Mouse (Mus musculus) cerebellum, postnatal 4 days (tissue): Measurements from ENCODE around the gene Atp9a.

Experiments
- DNase-seq, 2 experiments: peaks; one replicate each; pipeline ENCODE4 v3.0.0; 2022; ENCODE audit warnings: low spot score in 2 of 2, mixed read lengths in 1 of 2

The Atp9a gene

DNA sequence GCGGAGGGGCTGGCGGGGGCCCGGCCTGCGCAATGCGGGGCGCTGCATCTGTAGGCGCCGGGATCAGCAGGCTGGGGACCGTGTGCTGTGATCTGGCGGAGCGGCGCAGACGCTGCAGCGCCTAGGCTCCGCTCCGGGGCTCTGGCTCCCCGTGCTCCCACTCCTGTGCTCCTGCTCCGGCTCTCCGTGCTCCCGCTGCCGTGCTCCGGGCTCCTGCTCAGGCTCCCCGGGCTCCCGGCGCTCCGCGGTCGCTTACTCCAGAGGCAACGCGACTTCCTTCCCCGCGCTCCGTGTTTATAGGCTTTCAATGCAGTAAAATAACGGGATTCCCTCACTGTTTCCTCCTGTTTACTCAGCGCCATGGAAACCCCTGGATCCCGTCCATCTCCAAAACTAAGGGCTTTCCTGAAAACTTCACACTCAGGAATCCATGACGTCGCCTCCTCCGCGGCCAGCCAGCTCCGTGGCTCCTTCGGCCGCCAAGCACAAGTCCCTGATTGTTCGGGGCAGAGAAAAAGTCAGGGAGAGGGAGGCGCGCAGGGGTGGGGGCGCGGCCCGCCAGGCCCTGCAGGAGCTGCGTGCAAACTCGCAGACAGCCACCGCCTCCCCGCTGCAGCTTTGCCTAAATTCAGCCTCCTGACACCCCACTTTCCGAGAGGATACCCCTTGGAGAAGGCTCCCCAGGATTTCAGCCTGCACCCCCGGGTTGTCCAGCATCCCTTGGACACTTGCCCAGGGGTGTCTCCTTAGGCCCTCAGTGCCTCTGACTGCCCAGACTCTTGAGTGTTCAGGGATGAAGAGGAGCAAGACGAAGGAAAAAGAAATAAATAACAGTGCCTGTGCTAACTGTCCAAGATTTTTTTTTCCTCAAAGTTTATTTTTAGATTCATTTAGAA, 140.5 kb downstream of the Atp9a start, which contains the start of gene Nfatc2:
Gene Nfatc2 (minus strand): TSS at position 167 of the 896 bp plus-strand sequence.
- DNase-seq, result peak; percentile 48 to 61

DNA sequence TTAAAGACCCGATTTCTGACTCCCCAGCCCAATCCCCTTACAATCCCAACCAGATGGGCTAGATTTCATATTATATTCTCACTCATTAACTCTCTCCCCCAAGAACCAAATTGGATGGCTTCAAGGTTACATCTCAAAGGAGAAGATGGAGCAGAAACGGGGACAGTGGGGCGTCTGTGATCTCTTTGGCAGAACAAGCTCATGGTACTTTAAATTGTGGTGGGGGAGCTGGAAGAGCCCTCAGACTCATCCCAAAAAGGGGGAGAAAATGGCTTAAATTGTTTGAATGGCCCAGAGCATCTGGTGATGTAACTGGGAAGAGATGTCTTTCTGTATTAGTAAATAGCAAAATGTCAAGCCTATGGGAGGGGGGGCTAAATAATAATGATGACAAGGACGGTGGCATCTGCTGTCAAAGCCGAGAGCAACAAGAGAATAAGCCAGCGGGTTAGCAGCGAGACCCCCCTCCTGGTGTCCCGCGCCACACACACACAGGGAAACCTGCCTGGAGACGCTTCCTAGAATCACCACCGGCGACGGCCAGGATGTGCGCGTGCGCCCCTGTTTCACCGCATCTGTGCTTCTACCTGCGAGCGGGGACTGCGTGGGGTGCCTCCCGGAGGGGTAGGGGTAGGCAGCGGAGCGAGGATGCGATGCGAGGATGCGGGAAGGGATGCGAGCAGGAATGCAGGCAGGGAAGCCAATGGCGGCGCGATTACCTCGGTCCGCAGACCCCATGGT, 141.3 kb downstream of the Atp9a start:
- peak; percentile 28 to 37 for DNase-seq

DNA sequence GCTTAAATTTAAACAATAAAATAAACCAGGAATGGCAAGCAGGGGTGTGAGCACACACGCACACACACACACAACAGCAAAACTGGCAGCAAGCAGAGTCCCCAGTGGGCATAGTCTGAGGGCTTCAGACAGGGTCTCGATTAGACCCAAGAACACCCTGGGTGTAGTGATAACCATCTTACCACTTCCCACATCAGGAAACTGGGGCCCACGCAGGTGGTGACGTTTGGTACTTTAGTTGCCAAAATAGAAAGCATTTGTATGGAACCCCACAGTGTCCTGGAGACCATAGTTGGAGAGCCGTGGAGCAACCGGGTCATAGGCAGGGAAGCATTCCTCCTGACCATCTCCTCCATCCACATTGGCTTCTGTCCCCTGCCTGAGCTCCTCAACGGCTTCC, 146.5 kb downstream of the Atp9a start:
- no peak for DNase-seq

DNA sequence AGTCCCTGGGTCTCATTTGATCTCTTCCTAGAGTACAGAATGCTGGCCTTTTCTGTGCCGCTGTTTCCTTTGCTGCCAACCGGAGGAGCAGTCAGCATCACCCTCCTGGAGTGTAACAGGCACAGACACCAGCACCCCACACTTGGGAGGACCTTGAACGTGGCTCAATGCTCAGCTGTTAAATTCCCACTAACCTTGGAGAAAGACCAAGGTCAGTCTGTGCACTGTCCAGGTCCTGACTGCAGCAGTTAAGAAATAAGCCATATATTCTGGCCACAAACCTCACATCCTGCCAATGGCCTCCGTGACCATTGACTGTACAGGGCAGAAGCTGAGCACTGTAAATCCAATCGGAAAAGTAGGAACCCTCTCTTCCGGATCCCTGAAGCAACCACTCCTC, 148.5 kb downstream of the Atp9a start:
- DNase-seq, result no peak

DNA sequence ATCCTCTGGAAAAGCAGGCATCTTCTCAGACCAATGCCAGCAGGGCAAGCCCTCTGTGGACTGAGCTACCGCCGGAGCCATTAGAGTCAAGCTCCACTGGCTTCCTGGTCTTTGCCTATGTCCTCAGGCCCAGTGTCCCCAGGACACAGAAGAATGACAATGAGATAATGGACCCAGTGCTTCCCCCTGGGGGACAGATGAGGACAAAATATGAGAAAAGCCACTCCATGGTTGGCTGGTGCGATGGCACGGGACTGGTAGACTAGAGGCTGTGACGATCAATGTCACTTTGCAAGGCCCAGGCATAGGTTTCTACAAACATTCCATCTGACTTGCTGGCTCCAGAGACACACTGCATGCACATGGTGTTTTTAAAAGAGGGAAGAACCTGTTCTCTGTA, 149.2 kb downstream of the Atp9a start:
- DNase-seq, result no peak

DNA sequence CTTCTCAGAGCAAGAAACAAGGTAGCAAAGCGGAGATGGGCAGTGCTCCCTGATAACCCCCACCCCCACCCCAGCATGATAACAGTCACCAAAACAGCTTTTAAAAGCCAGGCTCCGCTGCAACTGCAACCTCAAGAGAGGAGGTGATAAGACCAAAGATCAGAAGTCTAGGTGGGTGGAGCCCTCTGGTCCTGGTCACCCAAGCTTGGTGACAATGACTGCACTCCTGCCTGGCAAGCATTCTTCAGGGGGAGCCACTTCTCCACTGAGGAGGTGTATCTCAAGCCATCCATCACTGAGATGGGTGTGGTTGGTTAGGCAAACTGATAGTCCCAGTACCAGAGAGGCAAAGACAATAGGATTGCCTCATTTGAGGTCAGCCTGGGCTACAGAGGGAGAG, 151.1 kb downstream of the Atp9a start:
- DNase-seq, result no peak

DNA sequence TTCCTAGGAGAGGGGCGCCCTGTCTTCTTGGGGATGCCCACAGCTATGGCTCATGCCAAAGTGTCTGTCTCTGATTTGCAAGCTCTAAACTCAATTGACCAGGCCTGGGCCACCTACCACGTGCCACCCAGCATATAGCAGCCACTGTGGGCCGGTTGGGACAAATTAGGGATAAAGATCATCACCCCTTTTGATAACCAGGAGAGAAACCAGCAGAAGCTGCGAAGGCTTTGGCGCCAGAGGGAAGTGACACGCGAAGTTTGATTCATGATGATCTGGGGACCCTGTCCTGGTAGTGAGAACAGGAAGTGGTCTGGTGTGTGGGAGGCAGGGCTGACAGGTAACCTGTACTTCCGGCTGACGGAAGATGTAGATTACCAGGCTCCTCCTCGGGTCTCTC, 151.7 kb downstream of the Atp9a start:
- no peak for DNase-seq

DNA sequence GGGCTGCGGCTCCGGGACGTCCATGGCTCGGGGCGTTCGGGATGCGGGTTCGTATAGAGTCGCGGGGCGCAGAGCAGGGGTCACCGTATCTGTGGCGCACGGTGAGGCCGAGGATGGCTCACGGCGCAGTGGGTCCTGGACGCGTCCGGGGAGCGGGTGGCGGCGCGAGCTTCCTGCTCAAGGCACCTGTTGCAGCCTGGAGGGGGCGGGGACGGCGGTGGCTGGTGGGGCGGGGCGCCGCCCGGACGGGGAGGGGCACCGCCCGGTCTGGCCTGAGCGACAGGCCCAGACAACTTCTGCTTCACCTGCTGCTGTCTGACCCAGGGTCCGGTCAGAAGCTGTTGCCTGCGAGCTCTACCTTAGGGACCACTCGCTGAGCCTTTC, 152.0 kb downstream of the Atp9a start:
- no peak for DNase-seq

DNA sequence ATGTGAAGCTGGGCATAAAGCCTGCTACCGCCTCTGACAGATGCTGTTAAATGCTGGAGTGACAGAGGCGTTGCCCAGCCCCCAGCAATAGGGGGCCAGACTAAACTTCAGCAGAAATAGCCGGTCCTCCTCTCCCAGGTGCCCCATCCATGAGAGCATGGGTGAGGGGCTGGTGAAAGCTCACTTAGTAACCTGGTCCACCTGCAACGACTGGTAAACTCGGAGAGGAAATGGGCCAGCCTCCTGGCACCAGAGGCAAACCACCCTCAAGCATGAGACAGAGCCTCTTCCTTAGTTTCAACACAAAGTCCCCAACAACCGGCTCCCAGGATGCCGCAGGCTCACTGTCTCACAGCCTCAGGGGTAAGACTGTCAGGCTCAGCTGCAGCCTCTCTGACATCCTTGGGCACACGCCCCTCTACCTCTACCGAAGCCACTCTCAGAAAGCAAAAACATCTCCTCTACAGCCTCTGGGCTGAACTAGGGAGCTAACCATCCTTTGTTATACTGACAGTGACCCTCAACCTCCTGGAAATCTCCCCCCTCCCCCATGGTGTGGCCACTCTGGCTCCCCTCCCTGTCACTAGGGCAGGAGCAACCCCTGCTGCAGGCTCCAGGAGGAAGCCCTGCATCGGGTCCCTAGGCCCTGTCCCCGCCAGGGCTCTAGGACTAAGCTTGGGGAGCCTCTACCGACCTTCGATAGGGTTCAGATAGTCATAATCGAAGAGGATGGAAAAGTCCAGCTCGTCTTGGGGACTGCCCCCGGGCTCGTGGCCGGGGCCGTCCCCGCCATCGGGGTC, 152.6 kb downstream of the Atp9a start:
- no peak for DNase-seq

DNA sequence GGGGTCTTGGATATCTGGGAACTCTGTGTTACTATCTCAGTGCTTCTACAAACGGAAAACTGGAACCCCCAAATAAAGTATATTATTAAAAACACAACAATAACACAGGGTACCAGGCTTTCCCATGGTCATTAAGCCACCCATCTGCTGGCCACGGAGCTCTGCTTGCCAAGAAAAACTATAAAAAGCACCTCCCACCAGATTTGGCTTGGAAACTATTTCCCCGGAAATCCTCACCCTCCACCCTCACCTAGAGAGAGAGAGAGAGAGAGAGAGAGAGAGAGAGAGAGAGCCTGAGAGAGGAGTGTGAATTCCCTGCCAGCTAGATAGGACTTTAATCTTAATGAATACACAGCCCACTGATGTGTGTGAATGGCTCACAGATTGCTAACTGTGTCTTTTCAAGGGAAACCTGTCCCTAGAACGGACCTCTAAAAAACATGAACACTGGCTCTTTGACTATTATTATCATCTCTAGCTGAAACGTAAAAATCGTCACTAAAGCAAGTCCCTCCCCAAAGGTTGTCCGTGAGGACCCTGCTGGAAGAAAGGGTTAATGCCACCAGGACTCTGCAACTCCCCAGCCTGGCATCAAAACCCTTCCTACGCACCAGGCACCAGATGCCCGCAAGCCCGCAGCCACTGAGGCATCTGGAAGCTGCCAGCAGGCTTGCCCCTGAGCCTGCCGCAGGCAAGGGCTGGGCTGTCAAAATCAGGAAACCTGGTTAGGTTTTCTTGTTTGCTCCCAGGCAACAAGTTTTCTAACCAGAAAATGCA, 153.4 kb downstream of the Atp9a start:
- DNase-seq, result peak in 1 of 2 experiments; percentile 43

DNA sequence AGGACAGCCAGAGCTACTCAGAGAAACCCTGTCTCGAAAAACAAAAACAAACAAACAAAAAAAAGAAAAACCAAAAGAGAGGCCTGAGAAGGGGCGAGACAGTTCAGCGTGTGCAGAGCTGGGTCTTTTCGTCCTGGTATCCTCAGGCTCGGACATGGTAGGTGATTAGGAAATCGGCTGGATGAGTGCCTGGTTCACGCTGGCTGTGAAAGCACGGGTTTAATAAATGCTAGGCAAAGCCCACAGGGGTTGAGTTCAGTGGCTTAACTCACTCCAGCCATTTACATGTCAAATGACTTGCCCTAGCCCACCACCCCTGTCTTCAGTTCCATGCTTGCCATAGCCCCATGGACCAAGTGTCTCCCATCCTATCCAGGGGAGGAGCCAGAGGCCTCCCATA, 155.1 kb downstream of the Atp9a start:
- no peak for DNase-seq

DNA sequence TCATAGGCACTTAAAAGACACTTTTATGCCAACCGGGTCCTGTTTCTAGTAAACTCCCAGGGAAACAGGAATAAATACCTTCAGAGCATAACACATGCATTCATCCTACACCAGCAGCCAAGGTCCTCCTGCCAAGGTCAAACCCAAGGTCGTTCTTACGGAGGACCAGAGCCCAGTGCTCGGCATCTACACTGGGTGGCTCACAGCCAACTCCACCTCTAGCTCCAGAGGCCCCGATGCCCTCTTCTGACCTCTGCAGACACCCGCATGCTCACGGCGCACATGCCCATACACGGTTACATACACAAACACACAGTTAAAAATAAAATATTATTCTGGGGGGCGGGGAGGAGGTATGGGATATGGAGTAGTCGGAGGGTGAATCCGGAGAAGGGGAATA, 155.7 kb downstream of the Atp9a start:
- DNase-seq, result no peak

DNA sequence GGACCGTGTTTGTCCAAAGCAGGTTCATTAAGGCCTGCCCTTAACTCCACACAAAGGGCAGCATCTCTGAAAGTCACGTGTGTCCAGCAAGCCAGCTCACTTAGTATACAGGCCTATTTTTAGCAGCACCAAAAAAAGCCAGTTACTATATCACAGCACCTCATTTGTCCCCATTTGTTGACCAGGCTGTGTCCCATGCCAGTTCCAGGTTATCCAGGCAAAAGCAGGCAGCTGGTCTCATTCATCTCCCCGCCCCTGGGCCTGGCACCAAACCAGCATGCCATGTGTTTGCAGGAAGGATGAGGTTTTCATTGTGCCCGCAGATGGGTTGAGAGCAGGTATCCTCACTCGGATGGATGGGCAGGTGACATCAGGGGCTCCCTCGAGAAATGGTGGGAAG, 157.4 kb downstream of the Atp9a start:
- peak in 1 of 2 experiments; percentile 75 for DNase-seq
